Mouse (Mus musculus): Measurements from ENCODE around the gene Gm11020. TPM values are rescaled to one million over a fixed set of nuclear protein-coding genes. Genes with fewer than 3 reads are reported as not detected.

Gm11020 gene
- polyA plus RNA-seq, 1 experiment from 2014 or later: not detected

Other genes with a start within 250 kb of the Gm11020 start
- gene Cdh5, start 219.9 kb upstream of the Gm11020 start, polyA plus RNA-seq (2015; fragmentation: Nextera tagmentation; extraction: Ambion mirVana): 14.6 and 16.5 TPM in 2 replicates
- gene Bean1, start 151.1 kb upstream of the Gm11020 start, polyA plus RNA-seq (2015; fragmentation: Nextera tagmentation; extraction: Ambion mirVana): 3.3 and 4.4 TPM in 2 replicates
- gene Tk2, start 73.0 kb upstream of the Gm11020 start, polyA plus RNA-seq (2015; fragmentation: Nextera tagmentation; extraction: Ambion mirVana): 45.7 TPM in 2 replicates
- 36.1 TPM in 2 replicates for gene Cklf, start 70.7 kb upstream of the Gm11020 start, polyA plus RNA-seq (2015; fragmentation: Nextera tagmentation; extraction: Ambion mirVana)
- not detected in 2 replicates for gene Cmtm2a, start 28.4 kb upstream of the Gm11020 start, polyA plus RNA-seq (2015; fragmentation: Nextera tagmentation; extraction: Ambion mirVana)
- not detected in 2 replicates for gene Gm45711, start 11.5 kb upstream of the Gm11020 start, polyA plus RNA-seq (2015; fragmentation: Nextera tagmentation; extraction: Ambion mirVana)
- not detected in 2 replicates for gene Cmtm1, start 11.4 kb upstream of the Gm11020 start, polyA plus RNA-seq (2015; fragmentation: Nextera tagmentation; extraction: Ambion mirVana)
- not detected in 2 replicates for gene Cmtm2b, start 663 bp downstream of the Gm11020 start, polyA plus RNA-seq (2015; fragmentation: Nextera tagmentation; extraction: Ambion mirVana)
- 45.4 and 47.3 TPM in 2 replicates for gene Cmtm3, start 17.8 kb downstream of the Gm11020 start, polyA plus RNA-seq (2015; fragmentation: Nextera tagmentation; extraction: Ambion mirVana)
- gene Cmtm4, start 74.2 kb downstream of the Gm11020 start, polyA plus RNA-seq (2015; fragmentation: Nextera tagmentation; extraction: Ambion mirVana): 2.1 and 2.3 TPM in 2 replicates
- gene Dync1li2, start 121.5 kb downstream of the Gm11020 start, polyA plus RNA-seq (2015; fragmentation: Nextera tagmentation; extraction: Ambion mirVana): 115 and 120 TPM in 2 replicates
- 0.35 and 0.36 TPM in 2 replicates for gene Terb1, start 188.3 kb downstream of the Gm11020 start, polyA plus RNA-seq (2015; fragmentation: Nextera tagmentation; extraction: Ambion mirVana)
- gene Nae1, start 213.1 kb downstream of the Gm11020 start, polyA plus RNA-seq (2015; fragmentation: Nextera tagmentation; extraction: Ambion mirVana): 109 and 115 TPM in 2 replicates
- 2.1 and 2.8 TPM in 2 replicates for gene Car7, start 213.1 kb downstream of the Gm11020 start, polyA plus RNA-seq (2015; fragmentation: Nextera tagmentation; extraction: Ambion mirVana)